Mouse (Mus musculus) activated CD4-positive, CD25-positive, alpha-beta regulatory T cell, adult 4 months (primary cell): ENCODE data around the gene Pithd1. TPM values are rescaled to one million over a fixed set of nuclear protein-coding genes. Genes with fewer than 3 reads are reported as not detected.
"Not testable (repeated sequence)": the region's sequence is repeated elsewhere in the genome, so short reads cannot be mapped to it uniquely, and the experiment has no call there.

Source experiments
- ATAC-seq: one replicate; pipeline ENCODE4 v1.8.0; 2017
- polyA plus RNA-seq, 2 experiments: library from polyadenylated mRNA; unstranded; fragments of 100-300 nt; shearing (Covaris generic); gene quantifications; one replicate each; pipeline ENCODE4 v1.2.1; 2017

Pithd1 gene
- polyA plus RNA-seq, 2 experiments from 2014 or later: 7.7 to 8.8 TPM

DNA sequence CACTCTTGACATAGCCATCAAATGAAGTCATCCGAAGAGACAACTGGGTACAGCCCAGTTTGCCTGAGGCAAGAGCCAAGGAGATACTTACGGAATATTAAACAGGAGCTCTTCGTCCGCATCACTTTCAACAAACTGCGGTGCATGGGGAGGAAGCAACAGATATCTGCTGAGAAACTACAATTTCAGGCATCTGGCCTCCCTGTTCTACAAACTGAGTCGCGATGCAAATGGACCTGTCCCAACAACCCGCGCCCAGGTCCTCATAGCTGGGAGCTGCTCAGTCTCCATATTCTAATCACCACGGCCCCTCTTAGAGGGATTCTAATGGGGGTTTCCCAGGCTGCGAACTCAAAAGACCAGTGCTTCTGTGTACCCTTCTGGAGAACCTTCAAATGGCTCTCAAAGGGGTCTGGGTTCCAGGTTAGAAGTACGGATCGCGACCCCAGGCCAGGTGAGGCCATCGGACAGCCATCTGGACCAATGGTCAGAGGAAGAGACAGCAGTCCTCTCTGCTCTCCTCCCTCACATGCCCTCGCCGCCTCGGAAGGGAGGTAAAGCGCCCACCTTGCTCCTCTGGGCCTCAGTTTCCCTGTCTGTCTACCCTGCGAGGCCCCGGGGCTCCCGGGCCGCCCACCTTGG lies 642 bp downstream of the Pithd1 start:
- ATAC-seq: no peak

DNA sequence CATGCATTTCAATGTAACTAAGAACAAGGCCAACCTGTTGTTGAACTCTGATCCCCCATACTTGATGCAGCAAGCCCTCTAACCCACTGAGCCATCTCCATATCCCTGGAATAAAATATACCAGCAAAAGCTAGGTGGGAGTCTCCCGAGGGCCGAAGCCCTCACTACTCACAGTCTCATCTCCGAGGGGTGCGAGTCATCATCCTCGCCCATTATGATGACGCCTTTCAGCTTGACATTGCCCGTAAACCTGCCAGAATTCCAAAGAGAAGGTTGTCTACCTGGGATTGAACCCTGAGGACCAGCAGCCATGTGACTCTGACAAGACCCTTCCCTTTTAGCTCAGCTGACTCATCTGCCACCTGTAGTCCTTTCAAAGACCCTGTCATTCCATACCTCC lies 1.3 kb downstream of the Pithd1 start:
- ATAC-seq: no peak

DNA sequence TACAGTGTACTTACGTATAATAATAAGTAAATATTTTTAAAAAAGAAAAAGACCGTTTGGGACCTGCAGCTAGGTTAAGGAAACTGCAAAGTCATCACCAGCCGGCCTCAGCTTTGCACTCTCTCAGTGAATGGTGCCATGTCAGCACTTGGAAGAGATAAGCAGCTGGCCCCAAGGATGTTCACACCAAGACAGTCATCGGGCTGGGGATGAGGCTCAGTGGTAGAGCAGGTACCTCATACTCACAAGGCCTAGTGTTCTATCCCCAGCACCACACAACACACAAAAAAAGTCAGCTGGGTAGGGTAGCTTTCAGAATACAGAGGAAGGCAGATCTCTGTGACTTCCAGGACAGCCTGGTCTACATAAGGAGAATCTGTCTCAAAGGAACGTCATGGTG lies 1.9 kb downstream of the Pithd1 start:
- no peak for ATAC-seq

DNA sequence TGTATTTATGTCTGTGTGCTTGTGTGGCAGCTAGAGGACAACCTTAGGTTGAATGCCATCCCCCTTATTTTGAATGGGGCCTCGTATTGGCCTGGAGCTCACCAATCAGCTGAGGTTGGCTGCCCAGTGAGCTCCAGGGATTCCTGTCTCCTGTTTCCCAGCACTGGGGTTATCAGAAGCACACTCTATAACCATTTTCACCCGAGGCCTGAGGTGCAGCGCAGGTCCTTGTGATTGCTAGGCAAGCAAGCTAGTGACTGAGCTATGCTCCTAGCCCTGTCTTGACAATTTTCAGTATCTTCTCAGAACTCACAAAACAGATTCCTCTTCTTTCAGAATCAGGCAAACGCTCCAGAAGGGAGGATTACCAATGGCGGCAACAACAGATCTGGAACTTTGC lies 2.5 kb downstream of the Pithd1 start:
- no peak for ATAC-seq

DNA sequence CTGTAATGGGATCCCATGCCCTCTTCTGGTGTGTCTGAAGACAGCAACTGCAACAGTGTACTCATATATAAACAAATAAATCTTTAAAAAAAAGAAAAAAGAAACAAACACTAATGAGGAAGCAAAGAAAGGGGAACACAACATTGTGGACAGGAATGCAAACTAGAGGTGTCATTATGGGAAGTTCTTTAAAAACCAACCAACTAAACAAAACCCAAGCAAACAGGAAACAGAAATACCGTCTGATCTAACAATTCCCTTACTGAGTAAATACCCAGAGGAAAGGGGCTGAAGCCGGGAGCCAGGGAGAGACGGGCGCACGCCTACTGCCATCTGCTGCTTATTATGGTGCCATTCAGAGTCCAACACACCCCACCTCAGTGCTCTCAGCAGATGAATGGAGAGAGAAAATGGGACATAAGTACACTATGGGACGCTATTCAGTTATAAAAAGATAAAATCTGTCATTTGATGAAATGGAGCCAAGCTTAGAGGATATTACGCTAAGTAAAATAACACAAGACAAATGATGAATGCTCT lies 5.5 kb downstream of the Pithd1 start:
- ATAC-seq: no peak

DNA sequence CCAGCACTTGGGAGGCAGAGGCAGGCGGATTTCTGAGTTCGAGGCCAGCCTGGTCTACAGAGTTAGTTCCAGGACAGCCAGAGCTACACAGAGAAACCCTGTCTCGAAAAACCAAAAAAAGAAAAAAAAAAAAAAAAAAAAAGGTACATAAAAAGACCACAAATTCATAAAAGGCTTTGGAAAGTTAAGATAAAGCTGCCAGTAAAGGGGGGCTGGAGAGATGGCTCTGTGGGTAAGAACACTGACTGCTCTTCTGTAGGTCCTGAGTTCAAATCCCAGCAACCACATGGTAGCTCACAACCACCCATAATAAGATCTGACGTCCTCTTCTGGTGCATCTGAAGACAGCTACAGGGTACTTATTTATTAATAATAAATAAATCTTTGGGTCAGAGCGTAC lies 6.8 kb downstream of the Pithd1 start:
- ATAC-seq: not testable (repeated sequence)

DNA sequence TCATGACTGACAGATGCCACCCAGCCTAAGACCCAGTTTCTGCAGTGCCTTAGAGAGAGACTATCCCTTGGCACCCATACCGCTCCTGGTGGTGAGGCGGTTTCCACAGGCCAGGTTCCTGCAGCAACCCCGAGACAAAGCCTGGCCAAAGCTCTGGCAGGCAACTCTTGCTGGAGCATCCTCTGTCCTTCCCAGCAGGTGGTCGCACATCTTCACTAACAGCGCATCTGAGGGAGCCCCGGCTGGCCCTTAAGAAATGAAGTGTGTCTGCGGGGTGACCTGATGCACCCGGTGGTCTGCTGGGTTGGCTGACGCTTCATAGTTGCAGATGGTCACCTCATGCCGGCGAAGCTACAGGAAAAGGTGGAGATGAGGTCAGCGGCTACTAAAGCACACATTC lies 10.9 kb downstream of the Pithd1 start:
- no peak for ATAC-seq

DNA sequence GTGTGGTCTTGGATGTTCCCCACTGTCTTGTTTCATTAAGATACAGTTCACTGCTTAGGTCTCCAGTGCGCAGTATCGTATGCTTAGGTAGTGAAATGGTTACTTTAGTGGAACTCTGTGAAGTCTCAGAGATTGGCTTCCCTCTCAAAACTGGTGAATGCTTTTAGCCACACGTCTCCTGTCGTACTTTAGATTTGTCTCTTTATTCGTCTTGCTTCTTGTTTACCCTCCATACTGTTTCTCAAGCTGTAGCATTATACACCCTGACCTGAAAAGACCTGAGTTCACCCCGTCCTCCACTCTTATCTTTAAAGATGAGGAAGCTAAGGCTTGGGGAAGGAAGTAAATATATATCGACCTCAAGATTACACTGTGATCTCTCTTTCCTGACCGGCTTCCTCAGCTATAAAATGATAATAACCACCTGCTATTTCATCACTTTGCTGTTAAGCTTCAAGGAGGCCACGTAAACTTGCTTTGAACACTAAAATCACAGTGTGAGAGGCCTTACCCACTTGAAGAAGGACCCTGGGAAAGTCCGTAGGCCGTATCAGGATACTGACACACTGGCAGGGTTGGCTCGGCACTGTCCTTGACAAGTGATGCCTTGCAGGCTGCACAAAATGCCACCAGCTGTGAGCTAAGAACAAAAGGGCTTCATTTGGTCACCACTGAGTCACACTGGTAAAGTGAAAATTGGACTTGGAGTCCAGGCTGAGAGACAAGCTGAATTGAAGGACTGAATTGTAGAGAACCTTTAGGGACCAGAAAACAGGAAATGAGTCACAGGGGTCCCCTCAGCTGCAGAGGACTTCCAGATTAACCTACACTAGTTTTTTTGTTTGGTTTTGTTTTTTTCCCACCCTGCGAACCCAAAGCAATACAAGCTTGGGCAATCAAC lies 13.9 kb downstream of the Pithd1 start:
- ATAC-seq: no peak

DNA sequence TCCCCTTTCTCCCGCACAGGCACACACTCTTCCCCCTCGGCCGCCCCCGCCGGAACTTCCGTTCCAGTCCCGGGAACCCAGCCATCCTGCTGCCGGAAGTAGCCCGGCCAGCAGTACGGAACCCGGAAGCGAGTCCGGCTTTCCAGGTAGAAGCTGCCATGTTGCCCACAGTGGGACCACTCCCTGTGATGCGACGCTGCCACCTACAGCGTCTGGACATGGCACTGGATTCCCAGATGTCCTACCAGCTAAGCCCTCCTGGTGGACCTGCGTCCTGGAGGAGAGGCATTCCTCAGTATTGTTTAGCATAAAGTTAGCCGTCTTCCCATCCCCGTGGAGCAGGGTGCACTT lies 14.5 kb downstream of the Pithd1 start, which contains the start of gene Lypla2:
Lypla2 (minus strand) TSS at position 71 of the 351 bp plus-strand sequence.
- peak; percentile 77 for ATAC-seq

DNA sequence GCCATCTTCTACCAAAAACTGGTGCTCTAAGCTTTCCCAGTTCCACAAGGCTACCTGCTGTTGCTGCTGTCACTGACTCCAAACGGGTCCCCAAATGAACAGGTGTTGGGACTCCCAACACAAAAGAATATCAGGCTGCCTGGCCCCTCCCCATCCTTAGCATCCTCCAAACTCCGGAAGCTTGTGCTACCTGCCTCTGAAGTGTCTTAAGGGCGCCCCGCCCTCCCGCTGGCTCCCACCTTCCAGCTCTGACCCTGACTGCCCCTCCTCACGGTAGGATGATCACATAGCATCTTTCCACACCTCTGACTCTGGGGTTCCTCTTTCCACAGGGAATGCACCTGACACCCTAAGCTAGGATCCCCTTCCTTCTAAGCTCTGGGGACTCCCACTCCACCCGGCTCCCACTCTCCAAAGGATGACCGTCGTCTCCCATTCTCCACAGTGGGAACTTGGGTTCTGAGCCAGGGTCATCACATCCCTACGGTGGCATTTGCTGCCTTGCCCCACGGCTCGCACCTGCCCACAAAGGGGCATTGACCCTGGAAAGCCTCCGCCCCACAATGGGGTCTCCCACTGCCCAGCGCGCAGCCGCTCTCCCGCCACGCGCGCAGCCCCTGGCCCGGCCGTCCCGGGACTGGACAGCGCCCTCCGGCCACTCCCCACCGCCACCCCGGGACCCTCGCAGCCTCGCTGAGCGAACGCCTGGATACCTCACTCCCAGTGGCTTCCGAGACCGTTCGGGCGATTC lies 15.1 kb downstream of the Pithd1 start:
- ATAC-seq: peak; percentile 59

DNA sequence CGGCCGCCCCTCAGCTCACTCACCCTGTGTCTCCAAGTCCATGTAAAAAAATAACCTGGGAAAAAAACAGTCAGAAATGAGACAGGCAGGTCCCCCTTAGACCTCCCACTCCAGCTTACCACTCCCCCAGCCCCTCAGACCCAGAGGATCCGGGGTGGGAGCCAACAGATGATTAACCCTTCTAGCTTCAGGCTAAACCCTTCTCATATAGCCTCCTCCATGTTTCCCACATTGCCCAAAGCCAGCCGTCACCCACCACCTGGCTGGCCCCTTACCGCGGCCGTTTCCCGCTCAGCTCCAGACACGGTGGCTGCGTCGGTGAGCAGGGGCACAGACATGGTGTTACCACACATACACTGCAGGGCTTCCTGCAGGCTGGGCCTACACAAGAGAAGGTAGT lies 16.5 kb downstream of the Pithd1 start:
- no peak for ATAC-seq

DNA sequence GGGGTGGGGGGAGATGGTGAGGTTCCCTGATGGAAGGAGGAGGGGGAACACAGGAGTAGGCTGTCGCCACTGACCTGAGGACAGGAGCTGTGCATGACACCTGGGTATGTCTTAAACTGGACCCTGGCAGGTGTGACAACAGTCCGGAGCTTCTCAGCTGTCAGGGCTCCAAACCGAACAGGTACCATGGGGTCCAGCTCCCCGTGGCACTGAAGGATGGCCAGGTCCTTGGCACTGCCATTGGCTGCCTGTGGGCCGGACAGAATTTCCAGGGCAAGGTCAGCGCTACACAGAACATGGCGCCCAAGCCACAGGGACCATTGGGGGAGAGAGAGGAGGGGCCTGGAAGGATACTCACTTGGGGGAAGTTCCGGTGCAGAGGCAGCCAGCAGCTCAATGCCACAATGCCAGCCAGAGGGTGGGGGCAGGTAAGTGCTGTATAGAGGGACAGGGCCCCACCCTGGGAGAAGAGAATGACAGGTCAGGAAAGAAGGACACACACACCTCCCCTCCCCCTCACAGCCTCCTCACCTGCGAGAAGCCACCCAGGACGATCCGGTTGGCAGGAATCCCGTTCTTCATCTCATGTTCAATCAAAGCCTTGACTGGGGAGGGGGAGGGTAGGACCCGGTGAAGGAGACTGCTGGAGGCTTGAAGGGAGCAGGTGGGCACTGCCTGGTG lies 17.9 kb downstream of the Pithd1 start:
- ATAC-seq: no peak

DNA sequence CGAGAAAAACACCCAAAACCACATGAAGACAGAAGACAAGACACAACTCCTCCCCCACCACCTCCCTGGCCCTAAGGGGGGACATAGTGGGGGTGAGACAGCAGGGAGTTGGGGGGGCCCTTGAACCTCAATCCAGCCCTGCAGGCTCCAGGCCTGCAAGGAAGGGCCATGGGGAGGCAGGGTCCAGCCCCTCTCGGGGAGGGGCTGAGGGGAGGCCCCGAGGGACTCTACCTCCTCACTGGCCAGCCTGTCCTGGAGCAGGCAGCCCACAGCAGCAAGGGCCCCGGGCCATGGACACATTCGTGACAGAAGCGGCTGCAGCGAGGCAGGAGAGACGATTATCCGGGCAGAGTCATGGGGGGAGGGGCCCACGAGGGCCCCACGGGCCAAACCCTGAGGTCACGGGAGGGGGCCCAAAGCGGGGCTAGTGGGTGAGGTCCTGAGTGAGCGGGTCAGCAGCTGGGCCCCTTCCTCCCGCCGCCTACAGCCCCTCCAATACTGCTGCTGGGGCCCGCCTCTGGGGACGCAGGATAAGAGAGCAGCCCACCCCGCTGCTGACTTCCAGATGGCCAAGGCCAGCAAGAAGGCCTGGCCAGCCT lies 18.7 kb downstream of the Pithd1 start:
- no peak for ATAC-seq

DNA sequence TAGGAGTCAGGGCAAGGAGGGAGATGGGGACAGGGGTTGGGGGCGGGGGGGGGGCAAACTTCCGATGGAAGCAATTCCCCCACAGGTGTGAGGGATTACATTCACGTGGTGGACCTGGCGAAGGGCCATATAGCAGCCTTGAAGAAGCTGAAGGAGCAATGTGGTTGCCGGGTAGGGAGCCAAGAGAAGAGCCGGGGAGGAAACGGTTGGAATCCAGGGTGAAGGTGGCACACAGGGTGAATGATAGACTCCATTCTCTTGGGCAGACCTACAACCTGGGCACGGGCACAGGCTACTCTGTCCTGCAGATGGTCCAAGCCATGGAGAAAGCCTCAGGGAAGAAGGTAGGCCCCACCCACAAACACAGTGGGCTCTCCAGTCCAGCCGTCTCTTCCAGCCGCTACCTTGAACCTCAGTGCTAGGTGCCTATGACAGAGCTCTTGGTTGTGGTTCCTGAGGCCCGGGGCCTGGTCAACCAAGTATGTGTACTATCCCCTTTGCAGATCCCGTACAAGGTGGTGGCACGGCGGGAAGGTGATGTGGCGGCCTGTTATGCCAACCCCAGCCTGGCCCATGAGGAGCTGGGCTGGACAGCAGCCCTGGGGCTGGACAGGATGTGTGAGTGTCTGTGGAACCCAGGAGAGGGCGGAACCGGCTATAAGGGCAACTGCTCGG lies 19.8 kb downstream of the Pithd1 start:
- ATAC-seq: no peak

DNA sequence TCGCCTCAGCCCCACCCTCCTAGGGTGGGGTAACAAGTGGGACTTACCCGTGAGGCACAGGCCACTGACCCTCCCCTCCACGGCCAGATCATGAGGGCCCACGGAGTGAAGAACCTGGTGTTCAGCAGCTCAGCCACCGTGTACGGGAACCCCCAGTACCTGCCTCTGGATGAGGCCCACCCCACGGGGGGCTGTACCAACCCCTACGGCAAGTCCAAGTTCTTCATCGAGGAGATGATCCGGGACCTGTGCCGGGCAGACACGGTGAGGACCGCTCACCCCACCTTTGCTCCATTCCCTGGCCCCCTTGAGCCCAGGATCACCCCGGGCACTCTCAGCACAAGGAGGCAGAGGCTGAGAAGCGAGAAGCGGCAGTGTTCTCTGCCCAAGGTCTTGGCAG lies 20.8 kb downstream of the Pithd1 start:
- ATAC-seq: no peak

DNA sequence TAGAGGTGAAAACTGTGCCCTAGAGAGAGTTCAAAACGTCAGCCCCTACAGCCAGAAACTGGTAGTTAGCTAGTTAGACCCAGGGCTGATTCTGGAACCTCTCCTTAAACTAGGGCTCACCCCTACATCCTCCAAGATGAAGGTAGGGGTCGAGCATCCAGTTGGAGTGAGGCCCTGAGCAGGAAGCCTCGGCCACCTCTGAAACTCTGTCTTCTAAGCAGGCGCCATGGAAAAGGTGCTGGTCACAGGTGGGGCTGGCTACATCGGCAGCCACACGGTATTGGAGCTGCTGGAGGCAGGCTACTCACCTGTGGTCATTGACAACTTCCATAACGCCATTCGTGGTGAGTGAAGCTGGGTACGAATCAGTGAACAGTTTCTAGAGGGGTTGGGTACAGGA lies 22.0 kb downstream of the Pithd1 start:
- no peak for ATAC-seq

DNA sequence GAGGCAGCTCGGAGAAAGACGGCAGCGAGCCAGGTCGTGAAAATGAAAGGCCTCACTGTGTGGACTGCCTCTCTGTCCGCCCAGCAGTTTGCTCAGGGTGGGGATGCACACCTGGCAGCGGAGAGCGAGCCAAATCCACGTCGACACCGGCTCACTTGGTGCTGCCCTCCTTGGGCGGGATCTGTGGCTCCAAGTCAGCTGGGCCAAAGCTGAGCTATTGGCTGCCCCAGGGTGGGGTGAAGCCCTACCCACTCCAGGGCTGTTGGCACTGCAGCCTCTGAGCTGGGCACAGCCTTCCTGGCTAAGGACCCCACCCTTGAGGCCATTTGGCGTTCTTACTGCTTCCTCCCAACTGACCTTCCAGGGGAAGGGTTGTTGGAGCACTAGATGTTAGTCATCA lies 22.6 kb downstream of the Pithd1 start:
- no peak for ATAC-seq

DNA sequence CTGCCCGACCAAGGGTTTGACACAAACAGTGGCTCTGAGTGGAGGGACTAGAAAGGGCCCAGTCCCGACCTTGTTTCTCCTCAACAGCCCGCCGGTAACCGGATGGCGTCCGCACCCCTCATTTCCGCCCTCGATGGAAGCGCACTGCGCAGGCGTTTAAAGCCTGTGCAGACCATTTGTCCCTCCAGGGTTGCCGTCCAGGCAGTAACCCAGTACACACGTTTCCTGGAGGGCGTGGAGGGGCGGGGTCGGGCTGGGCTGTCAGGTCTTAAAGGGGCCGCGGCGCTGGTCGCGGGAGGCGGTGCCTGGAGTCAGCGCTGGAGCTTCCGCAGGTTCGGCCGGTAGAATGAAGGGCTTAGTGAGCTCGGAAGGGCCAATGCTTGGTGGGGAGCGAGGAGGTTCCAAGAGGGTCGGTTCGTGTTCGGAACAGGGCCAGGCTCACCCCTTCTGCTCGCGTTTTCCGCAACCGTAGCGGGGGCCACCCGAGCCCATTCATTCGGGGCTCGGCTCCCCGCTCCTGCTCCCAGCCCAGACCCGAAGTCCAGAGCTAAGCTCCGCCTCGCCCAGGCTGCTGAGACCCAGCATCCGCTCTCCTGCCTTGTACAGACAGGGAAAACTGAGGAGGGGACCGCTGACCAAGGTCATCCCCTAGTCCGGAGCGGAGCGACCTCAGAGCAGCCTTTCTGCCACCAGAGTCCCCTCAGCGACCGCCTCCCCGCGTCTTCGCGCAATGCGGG lies 23.4 kb downstream of the Pithd1 start, which contains the start of gene Gale:
Gale (plus strand) TSS at position 271 of the 737 bp plus-strand sequence.
- ATAC-seq: peak; percentile 84

DNA sequence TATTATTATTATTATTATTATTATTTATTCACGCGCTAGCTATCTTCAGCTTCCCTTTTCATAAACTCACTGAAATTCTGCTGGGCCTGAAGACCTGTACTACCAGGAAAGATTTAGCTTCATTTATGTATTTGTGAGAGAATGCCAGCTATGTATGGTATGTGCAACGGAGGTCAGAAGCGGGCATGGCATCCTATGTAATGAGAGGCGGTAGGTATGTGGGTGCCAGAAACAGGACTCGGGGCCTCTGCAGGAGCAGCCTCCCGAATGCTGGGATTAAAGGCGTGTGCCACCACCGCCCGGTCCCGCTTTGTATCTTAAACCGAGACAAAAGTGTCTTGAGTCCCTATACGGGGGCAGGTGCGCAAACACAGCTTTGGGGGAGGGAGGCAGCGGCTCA lies 24.1 kb downstream of the Pithd1 start:
- no peak for ATAC-seq

DNA sequence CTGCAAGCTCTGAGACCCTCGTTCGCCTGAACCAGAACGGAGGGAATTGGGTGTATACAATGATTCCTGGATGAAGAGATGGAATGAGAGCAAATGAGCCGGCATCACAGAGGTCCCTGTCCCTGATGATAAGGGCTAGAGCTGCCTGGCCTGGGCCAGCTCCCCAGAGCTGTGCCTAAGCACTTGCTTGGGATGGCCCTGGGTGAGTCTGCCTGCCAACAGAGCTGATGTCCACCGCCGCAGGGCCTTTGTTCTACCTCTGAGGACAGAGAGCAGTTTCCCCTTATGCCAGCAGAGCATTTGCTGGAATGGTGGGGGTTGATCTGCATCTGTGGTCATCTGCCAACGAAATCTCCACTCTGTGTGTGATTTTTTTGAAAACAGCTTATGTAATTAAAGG lies 24.9 kb downstream of the Pithd1 start:
- ATAC-seq: no peak

DNA sequence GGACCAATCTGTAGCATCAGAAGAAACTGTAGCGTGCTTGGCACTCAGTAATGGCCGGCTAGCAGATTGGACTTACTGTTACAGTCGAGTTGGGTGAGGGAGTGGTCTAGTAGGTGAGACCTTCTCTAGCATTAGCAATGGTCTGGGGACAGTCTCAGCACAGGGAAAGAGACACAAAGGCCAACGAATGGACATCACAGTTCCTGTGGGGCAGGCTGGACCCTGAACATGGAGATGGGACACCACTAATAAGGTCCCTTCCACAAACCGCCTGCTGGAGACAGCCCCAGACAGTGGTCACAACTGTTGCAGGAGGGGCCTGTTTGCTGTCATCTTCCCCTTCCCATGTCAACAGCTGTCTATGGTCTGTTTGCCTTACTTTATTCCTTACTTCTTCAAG lies 25.4 kb downstream of the Pithd1 start:
- ATAC-seq: no peak
